8 mouse cellular contexts compared by ENCODE assay signal in genomic region chr1:134725276-134725675, GRCm38 (mm10).
A peak's percentile ranks its signal among the peaks of the same experiment; 100 is the strongest.
DNase-seq lines count a peak whose midpoint lies in the region; ATAC-seq and TF ChIP-seq lines count a peak whose summit lies in the region.

No protein-coding gene starts in this region.

- no peaks in the 10 kb centered on the region for H3K36me3 ChIP-seq in kidney, postnatal 0 days (ENCODE audit: insufficient read depth, low read length)
- no peaks in the 10 kb centered on the region for H3K36me3 ChIP-seq in kidney, embryonic 15.5 days
- H3K36me3 ChIP-seq in MEL (ENCODE audit: control insufficient read depth in 1 of 2, insufficient read depth in 2 of 2, low read length in 2 of 2): no peaks in the 10 kb centered on the region
- no peaks in the 10 kb centered on the region for H3K36me3 ChIP-seq in liver, postnatal 0 days (replicated peaks; ENCODE audit: insufficient read depth, low read length)

- no peak overlapping the region for H3K9ac ChIP-seq in kidney, postnatal 0 days (ENCODE audit: low read depth, low read length)
- H3K9ac ChIP-seq in kidney, embryonic 15.5 days: no peak overlapping the region
- no peak overlapping the region for H3K9ac ChIP-seq in MEL (ENCODE audit: control insufficient read depth, low read depth, low read length, poor library complexity, severe bottlenecking)
- H3K9ac ChIP-seq in liver, postnatal 0 days (replicated peaks): no peak overlapping the region

- H3K9me3 ChIP-seq in kidney, postnatal 0 days (replicated peaks; ENCODE audit: low read length): no peaks in the 10 kb centered on the region
- no peaks in the 10 kb centered on the region for H3K9me3 ChIP-seq in kidney, embryonic 15.5 days (replicated peaks)
- no peaks in the 10 kb centered on the region for H3K9me3 ChIP-seq in MEL (replicated peaks; ENCODE audit: insufficient read depth, low read length)
- H3K9me3 ChIP-seq in liver, postnatal 0 days (ENCODE audit: low read length): no peaks in the 10 kb centered on the region

- H3K79me2 ChIP-seq in MEL (ENCODE audit: control insufficient read depth, insufficient read depth, low read length, poor library complexity): no peaks in the 10 kb centered on the region

- H3K4me1 ChIP-seq in kidney, postnatal 0 days (replicated peaks; ENCODE audit: insufficient read depth, low read length): no peaks in the 10 kb centered on the region
- H3K4me1 ChIP-seq in kidney, embryonic 15.5 days: peaks cover 37% of the 10 kb centered on the region
- peaks cover 0 to 3% of the 10 kb centered on the region in 2 experiments; a peak in 1 of 4 replicates for H3K4me1 ChIP-seq in MEL (ENCODE audit: control insufficient read depth in 1 of 2, insufficient read depth in 2 of 2, low read length in 2 of 2)
- no peaks in the 10 kb centered on the region for H3K4me1 ChIP-seq in liver, postnatal 0 days (ENCODE audit: insufficient read depth)

- H3K4me3 ChIP-seq in kidney, postnatal 0 days (replicated peaks; ENCODE audit: low read depth, low read length): no peak overlapping the region
- no peak overlapping the region for H3K4me3 ChIP-seq in kidney, embryonic 15.5 days (replicated peaks)
- no peak overlapping the region for H3K4me3 ChIP-seq in MEL (ENCODE audit: control insufficient read depth in 1 of 2, insufficient read depth in 1 of 2, low read depth in 2 of 2, low read length in 2 of 2)
- H3K4me3 ChIP-seq in liver, postnatal 0 days (ENCODE audit: low read depth, low read length): no peak overlapping the region

- peak; percentile 49 for TF ChIP-seq RAD21 in MEL (IDR thresholded peaks at IDR 0.05; ENCODE audit: low read depth, low read length)

- no peak for TF ChIP-seq POLR2A in MEL (IDR thresholded peaks at IDR 0.05; ENCODE audit: control insufficient read depth in 1 of 2, insufficient read depth in 1 of 2, low read depth in 1 of 2, low read length in 2 of 2, poor library complexity in 1 of 2)
- TF ChIP-seq POLR2A in brain, embryonic 14.5 days (IDR thresholded peaks at IDR 0.05; ENCODE audit: borderline replicate concordance, extremely low read depth, insufficient read depth, insufficient read length, poor library complexity, severe bottlenecking): no peak

- 0 out of 2 replicates have a peak, but pooled peaks have one; percentile 12 for ATAC-seq in kidney, postnatal 0 days (replicated peaks; ENCODE audit: low FRiP score, low read depth)
- no peak for ATAC-seq in kidney, embryonic 15.5 days (replicated peaks; ENCODE audit: low FRiP score)
- ATAC-seq in granulocyte monocyte progenitor cell, adult 5-6 weeks (replicated peaks; ENCODE audit: poor library complexity, severe bottlenecking): peak; percentile 85
- ATAC-seq in liver, postnatal 0 days: no peak
- no peak for ATAC-seq in erythroblast, adult 5-6 weeks (replicated peaks; ENCODE audit: low FRiP score, poor library complexity, severe bottlenecking)

- DNase-seq in kidney, postnatal 0 days (ENCODE audit: low spot score): peak; percentile 66
- DNase-seq in MEL (ENCODE audit: low read depth, low spot score): peak; percentile 71
- peak; percentile 59 for DNase-seq in brain, embryonic 14.5 days (ENCODE audit: low read depth)
- DNase-seq in liver, postnatal 0 days: peak; percentile 64
- peak; percentile 37 for DNase-seq in thymus, postnatal 0 days (ENCODE audit: low spot score)

- TF ChIP-seq CTCF in kidney, postnatal 0 days (IDR thresholded peaks at IDR 0.05; ENCODE audit: low read depth): peak; percentile 69
- TF ChIP-seq CTCF in MEL (IDR thresholded peaks at IDR 0.05 in 2 of 3, conservative IDR thresholded peaks at IDR 0.05 in 1 of 3; ENCODE audit: control insufficient read depth in 1 of 3, insufficient read depth in 1 of 3, low read depth in 2 of 3, low read length in 3 of 3, poor library complexity in 1 of 3, severe bottlenecking in 1 of 3): peak; percentile 7 to 55 (median 45); a peak in 4 of 6 replicates
- TF ChIP-seq CTCF in brain, embryonic 14.5 days (IDR thresholded peaks at IDR 0.05; ENCODE audit: borderline replicate concordance, extremely low read depth, insufficient read depth, insufficient read length): peak; percentile 55; the same call in 1 of the 2 replicates
- peak; percentile 73 for TF ChIP-seq CTCF in liver, postnatal 0 days (IDR thresholded peaks at IDR 0.05; ENCODE audit: low read depth)

- TF ChIP-seq EP300 in MEL (IDR thresholded peaks at IDR 0.05; ENCODE audit: low read depth in 1 of 2, low read length in 2 of 2): no peak
- no peak for TF ChIP-seq EP300 in liver, postnatal 0 days (IDR thresholded peaks at IDR 0.05; ENCODE audit: low read depth)

- no peak overlapping the region for H3K4me2 ChIP-seq in kidney, postnatal 0 days (ENCODE audit: low read length)
- no peak overlapping the region for H3K4me2 ChIP-seq in kidney, embryonic 15.5 days
- H3K4me2 ChIP-seq in liver, postnatal 0 days (ENCODE audit: low read depth, low read length): no peak overlapping the region

- H3K27me3 ChIP-seq in kidney, postnatal 0 days (ENCODE audit: insufficient read depth, low read length): no peaks in the 10 kb centered on the region
- H3K27me3 ChIP-seq in kidney, embryonic 15.5 days: no peaks in the 10 kb centered on the region
- no peaks in the 10 kb centered on the region; a peak in 1 of 4 replicates for H3K27me3 ChIP-seq in MEL (ENCODE audit: control insufficient read depth in 1 of 2, insufficient read depth in 2 of 2, low read length in 2 of 2)
- H3K27me3 ChIP-seq in liver, postnatal 0 days (ENCODE audit: insufficient read depth, low read length): no peaks in the 10 kb centered on the region

- H3K27ac ChIP-seq in kidney, postnatal 0 days: no peak overlapping the region
- H3K27ac ChIP-seq in kidney, embryonic 15.5 days: no peak overlapping the region
- no peak overlapping the region for H3K27ac ChIP-seq in MEL (ENCODE audit: control insufficient read depth, low read depth, low read length)
- no peak overlapping the region for H3K27ac ChIP-seq in liver, postnatal 0 days (ENCODE audit: low read depth)

- WGBS in kidney, postnatal 0 days: 44% methylated on average over 5 of the region's 5 CpGs
- 43% methylated on average over 5 of the region's 5 CpGs for WGBS in kidney, embryonic 15.5 days
- WGBS in liver, postnatal 0 days (ENCODE audit: insufficient replicate concordance): 34% methylated on average over 5 of the region's 5 CpGs

TF ChIP-seq in MEL, 35 proteins besides CTCF, POLR2A, EP300 and RAD21:
- TF ChIP-seq ZNF384 (IDR thresholded peaks at IDR 0.05; ENCODE audit: low read depth, low read length) (no peak), SMC3 (IDR thresholded peaks at IDR 0.05; ENCODE audit: low read depth, low read length) (peak; percentile 55), TCF12 (IDR thresholded peaks at IDR 0.05; ENCODE audit: low read depth, low read length) (no peak)
TF ChIP-seq in MEL: peak in this region for 1.

Comparison
In these comparisons a context has a peak if more than half of its experiments do, and no peak if none do; other contexts are left out.
1. ATAC-seq: peak in kidney, postnatal 0 days (single experiment) and granulocyte monocyte progenitor cell, adult 5-6 weeks (single experiment); none in kidney, embryonic 15.5 days (single experiment), liver, postnatal 0 days (single experiment) and erythroblast, adult 5-6 weeks (single experiment).
2. Peak in every context shown above with its lines, with median percentiles within 50 percentile points of each other: DNase-seq and CTCF ChIP-seq.